Mouse (Mus musculus): ENCODE results near the gene Srgap3.

Gene Srgap3

DNA sequence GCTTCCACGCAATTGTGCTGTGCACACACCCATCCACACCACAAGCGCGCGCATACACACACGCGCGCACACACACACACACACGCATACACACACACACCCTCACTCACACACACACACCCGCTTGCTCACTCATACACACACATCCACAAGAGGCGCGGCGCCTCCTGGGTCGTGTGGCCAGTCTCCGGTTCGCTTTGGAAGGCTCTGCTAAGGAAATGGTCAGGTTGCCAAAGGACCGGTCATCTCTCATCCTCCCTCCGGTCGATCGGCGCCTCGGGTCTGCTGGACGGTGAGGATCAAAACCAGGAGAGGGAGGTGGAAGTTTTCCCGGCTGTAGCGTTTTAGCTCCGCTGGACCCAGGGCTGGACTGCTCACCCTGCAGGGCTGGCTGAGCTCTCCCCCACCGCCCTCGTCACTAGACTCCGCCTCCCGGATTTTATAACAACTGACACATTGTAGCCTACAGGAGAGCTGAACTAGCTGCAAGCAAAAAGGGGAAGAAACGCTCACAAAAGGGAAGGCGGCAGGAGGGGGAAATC lies at the start of gene Srgap3:
Gene Srgap3 (minus strand): TSS at position 372 of the 542 bp plus-strand sequence.
- DNase-seq (ENCODE audit: low spot score in 2 of 2): peak; percentile 75 to 81

GRCm38 (mm10) chr6:112995708-112996107 lies 48.6 kb upstream of the Srgap3 start:
- DNase-seq (ENCODE audit: low spot score in 2 of 2): no peak

DNA sequence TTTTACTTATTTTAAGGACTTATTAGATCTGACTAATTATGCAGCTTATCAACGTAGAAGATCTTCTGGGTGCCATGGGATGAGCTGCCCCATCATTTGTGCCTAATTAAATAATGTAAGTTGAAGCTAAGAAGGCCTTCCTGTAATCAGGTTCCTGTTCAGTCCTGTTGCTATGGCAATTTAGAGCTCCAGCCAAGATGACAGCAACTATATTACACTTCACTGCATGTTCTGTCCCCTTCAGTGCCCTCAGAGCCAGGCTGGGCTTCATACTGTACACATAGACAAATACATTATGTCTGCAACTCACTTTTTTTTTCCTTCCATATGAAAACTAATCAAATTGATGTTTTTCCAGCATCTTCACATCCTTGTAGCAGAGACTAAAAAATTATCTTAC lies 43.1 kb upstream of the Srgap3 start:
- DNase-seq (ENCODE audit: low spot score in 2 of 2): no peak

DNA sequence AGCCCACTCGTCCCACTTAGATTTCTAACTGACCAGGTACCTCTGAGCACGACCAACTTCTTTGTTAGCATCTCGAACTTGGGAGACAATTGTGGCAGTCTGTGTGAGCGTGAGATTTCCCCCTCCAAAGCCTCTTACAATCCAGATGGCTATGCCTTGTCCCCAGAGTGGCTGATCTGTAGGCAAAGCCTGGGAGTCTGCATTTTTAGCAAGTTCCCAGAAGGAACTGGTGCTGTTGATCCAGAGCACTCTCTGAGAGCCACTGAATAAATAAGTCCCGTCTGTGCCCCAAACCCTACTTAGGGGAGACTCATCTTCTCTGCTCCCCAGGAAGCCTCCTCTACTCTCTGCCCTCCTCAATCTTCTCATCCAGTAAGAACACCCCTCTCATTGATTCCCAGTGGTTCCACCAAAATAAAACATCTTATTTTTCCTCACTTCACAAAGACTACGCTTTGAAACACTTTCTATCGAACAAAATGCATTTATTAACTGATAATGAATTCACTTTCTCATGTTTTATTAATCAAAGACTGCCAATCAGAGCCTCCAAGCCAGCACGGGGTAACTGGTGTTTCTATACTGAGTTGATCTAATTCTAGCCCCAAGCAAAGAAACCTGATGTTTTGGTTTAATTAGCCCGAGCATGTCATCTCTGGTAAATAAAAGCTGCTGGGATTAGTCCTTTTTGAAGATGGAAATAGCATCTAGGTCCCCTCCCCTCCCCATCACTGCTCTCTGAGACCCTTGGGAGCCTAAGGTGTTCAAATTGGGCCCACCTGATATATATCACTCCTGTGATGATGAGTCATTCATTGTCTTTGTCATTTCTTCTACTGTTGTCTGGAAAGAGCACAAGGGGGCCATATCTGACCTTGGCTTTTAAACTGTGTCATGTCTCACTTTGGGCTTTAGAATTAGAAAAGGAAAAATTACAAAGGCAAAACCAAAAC lies 38.6 kb upstream of the Srgap3 start:
- DNase-seq (ENCODE audit: low spot score in 2 of 2): no peak

DNA sequence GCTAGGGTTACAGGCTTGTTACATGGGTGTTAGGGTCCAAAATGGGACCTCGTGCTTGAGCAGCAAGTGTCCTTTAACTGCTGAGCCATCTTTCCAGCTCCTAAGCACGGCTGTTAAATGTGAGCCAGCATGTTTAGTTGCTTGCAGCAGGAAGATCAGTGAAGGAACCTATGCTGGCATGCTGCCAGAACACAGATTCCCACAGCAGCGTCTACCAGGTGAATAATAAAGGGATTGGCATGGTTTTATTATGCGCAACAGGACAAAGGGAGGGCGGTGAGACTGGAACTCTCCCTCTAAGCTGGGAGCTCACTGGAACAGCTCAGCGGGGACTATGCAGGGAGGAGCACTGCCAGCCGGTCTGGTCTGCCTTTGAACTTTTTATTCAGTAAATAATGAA lies 35.2 kb upstream of the Srgap3 start:
- DNase-seq (ENCODE audit: low spot score in 2 of 2): no peak

- DNase-seq (ENCODE audit: low spot score in 2 of 2): no peak
Observed at GRCm38 (mm10) chr6:112978947-112979346, 31.9 kb upstream of the Srgap3 start.

GRCm38 (mm10) chr6:112977246-112977645 lies 30.2 kb upstream of the Srgap3 start:
- no peak for DNase-seq (ENCODE audit: low spot score in 2 of 2)

GRCm38 (mm10) chr6:112976541-112976940 lies 29.5 kb upstream of the Srgap3 start:
- no peak for DNase-seq (ENCODE audit: low spot score in 2 of 2)

GRCm38 (mm10) chr6:112976136-112976535 lies 29.1 kb upstream of the Srgap3 start:
- no peak for DNase-seq (ENCODE audit: low spot score in 2 of 2)

GRCm38 (mm10) chr6:112973786-112974720 lies 27.0 kb upstream of the Srgap3 start:
- no peak for DNase-seq (ENCODE audit: low spot score in 2 of 2)

DNA sequence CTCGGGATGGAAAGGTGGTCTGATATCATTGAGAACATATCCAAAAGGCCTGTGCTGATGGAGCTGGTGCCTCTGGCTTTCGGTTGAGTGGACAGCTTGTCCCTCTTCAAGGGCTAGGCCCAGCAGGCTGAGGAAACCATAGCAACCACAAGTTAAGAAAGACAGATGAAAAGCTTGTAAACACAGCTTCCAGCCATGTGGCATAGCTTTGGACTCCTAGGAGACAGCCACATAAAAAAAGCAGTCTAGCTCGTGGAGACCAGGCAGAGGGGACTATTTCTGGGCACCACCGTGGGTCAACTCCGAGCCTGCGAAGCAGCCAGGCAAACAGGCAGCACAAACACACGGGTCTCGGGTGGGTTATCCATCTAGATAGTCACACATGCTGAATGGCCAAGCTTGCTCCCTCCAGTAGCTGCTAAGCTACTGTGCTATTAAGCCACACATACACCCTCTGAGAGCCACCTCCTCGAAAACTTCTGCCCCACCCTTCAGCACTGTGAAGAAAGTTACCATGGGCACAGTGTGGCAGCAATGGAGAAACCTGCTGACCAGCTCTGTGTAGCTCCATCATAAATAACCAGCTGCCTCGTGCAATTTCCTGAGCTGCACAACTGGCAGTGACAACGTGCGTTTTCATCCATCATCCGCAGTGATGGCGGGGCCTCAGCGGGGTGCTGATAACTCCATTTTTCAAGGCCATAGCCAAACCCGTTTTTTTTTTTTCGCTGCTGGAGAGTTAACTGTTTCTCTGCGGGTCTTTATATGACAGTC lies 26.0 kb upstream of the Srgap3 start:
- peak; percentile 22 to 52 for DNase-seq (ENCODE audit: low spot score in 2 of 2)

DNA sequence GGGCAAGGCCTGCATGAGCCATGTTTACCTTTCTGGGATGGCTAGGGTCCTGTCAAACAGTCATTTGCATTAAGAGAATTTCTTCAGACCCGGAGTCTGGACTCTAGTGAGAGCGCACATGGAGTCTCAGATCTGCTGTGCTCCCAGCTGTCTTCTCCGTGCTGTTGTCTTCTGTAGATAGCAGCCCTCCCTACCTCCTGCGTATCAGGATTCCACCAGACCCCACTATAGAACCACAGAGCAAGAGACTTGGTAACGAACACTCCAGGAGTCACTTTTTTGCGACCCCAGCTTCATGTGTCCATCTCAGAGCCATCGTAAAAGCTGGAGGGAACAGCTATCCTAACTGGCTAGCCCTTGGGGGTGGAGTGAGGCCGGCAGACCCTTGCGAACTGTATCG lies 25.1 kb upstream of the Srgap3 start:
- no peak for DNase-seq (ENCODE audit: low spot score in 2 of 2)

GRCm38 (mm10) chr6:112971116-112971768 lies 24.2 kb upstream of the Srgap3 start:
- no peak for DNase-seq (ENCODE audit: low spot score in 2 of 2)

- no peak for DNase-seq (ENCODE audit: low spot score in 2 of 2)
Observed at GRCm38 (mm10) chr6:112967359-112967758, 20.3 kb upstream of the Srgap3 start.

DNA sequence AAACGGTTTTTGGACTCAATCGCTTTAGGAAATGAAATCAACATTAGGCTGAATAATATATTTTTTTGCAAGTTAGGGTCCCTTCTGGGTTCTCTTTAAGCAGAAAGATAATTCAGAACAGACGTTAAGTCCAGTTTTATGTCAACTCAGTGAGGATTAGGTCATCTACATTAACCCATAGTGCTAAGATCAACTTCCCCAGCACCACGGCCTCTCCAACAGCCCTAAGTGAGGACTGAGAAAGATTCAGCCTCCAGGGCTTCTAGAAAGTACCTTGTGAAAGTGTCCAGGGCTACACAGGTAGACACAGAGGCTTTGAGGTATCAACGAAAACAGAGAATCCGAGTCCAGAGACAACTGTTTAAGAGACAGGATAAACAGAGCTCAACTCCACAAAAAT lies 11.3 kb upstream of the Srgap3 start:
- no peak for DNase-seq (ENCODE audit: low spot score in 2 of 2)

- DNase-seq (ENCODE audit: low spot score in 2 of 2): no peak
Observed at GRCm38 (mm10) chr6:112957583-112958280, 10.7 kb upstream of the Srgap3 start.

DNA sequence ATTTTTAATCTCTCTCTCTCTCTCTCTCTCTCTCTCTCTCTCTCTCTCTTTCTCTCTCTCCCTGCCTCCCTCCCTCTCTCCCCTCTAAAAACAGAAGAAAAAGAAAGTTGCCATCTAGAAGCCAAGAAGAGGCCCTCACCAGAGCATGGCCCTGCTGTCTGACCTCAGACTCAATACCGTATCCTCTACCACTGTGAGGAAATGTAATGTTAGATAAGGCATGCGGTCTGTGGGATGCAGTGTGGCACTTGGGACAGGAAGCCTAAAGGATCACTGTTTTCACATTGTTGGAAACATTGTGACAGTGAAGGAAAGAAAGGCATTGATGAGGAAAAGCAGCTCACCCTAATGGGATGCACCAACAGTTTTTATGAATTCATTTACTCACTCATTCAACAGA lies 8.7 kb upstream of the Srgap3 start:
- DNase-seq (ENCODE audit: low spot score in 2 of 2): no peak

DNA sequence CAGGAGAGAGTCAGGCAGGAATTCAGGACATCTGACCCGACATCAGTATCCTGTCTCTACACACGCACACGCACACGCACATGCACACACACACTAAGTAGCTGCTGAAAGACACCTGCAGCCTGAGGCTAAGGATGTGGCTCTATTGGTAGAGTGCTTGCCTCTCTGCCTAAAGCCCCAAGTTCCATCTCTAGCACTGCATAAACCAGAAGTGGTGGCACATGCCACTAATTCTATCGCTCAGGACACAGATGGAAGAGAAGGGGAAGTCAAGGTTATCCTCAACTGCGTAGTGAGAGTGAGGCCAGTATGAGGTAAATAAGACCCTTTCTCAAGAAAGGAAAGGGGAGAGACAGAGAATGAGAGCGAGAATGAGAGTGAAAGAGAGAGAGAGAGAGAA lies 6.8 kb upstream of the Srgap3 start:
- no peak for DNase-seq (ENCODE audit: low spot score in 2 of 2)

- DNase-seq (ENCODE audit: low spot score in 2 of 2): no peak
Observed at GRCm38 (mm10) chr6:112951254-112951653, 4.2 kb upstream of the Srgap3 start.

Data from frontal cortex, postnatal 14 days (tissue).